Mouse (Mus musculus) brain, embryonic 14.5 days (tissue): ENCODE results near the gene Unc5b.

Source experiments
- CTCF ChIP-seq: fragments of 200-500 bp; IDR thresholded peaks from 2 replicates; pipeline ENCODE4 v1.5.1; 2012; ENCODE audit warnings: inconsistent platforms, mild to moderate bottlenecking, moderate library complexity, borderline replicate concordance; ENCODE audit not compliant: insufficient read depth, insufficient read length; ENCODE audit errors: extremely low read depth
- POLR2A ChIP-seq: fragments of 200-500 bp; IDR thresholded peaks from 2 replicates; pipeline ENCODE4 v1.6.1; 2012; ENCODE audit warnings: mild to moderate bottlenecking, inconsistent platforms, borderline replicate concordance; ENCODE audit not compliant: poor library complexity, insufficient read depth, insufficient read length, severe bottlenecking; ENCODE audit errors: extremely low read depth

DNA sequence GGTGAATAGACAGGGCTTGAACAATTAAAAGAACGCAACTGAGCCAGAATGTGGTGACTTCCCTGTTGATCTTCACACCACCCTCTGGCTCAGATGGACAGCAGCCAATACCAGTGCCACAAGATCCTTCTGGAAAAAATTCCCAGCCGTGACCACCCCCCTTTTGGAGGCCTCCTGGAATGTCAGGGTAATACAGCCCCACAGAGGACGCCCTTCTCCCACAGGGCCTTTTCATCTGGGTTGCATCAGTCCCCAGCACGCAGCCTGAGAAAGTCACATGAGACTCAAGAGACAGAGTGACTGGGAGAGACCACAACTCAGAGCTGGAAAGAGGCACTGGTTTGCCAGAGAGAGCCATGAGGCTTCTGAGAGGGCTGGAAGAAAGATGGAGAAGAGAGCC lies 60.5 kb downstream of the Unc5b start:
- TF ChIP-seq CTCF (no peak), POLR2A (no peak)
